Mouse (Mus musculus) kidney, adult 8-10 months (tissue): ENCODE results near the gene Magi2.
A peak's percentile ranks its signal among the peaks of the same experiment; 100 is the strongest.

ENCODE experiments used
- DNase-seq, 2 experiments: peaks; one replicate each; pipeline ENCODE4 v3.0.0; 2022

The Magi2 gene

GRCm38 (mm10) chr5:20087083-20087482 is 860.2 kb downstream of the Magi2 start:
- DNase-seq, result no peak

GRCm38 (mm10) chr5:20103869-20104268 is 877.0 kb downstream of the Magi2 start:
- no peak for DNase-seq

GRCm38 (mm10) chr5:20104496-20104895 is 877.7 kb downstream of the Magi2 start:
- DNase-seq, result no peak

GRCm38 (mm10) chr5:20109496-20109895 is 882.7 kb downstream of the Magi2 start:
- no peak for DNase-seq

DNA sequence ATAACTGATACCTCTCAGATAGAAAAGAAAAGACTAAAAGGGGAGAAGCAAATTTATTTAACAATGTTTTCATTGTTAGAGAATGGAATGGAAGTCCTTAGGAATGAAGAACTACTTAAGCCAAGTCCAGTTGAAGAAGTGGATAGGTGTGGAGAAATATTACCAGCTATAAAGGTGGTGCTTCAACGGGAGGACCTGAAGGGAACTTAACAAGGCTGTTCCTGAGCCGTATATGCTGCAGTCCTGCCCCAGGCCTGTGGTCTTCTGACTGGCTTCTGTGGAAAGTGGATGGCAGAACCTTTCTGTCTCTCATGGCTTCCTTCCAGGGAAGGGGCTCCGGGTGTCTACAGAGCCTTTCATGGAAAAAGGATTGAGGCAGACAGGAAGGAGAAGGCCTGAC is 890.3 kb downstream of the Magi2 start:
- no peak for DNase-seq

- DNase-seq, result no peak
Observed at GRCm38 (mm10) chr5:20140235-20140634, 913.4 kb downstream of the Magi2 start.

DNA sequence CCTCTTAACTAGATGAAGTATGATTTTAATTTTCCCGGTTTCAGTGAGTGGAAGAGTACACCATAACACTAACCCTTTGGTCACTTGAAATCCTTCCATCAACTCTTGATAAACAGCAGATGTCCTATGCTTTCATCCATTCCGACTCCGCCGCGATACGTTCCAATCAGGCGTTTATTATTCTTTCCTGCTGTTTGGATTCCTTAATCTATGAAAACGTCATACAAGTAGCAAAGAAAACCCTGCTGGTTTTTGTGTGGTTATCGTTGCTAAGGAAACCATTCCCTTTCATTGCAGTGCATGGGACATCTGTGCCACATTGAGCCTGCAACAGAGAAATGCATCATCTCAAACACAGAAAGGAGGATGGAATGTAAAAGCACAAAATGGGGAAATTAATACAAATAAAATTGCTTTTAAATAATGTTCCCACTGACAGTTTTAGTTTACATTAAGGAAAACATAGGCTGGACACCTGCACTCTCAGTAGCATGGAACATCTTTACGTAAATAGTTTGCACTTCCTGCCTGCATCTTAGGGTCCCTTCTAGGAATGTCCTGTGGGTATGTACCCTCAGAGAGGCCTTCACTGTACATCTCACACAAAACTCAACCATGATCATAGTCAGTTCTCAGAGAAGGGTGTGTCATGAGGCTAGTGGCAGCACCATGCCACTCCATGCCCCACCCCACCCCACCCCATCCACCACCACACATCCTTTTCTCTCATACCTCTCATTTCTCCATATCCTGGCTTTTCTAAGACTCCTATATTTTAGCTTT is 914.0 kb downstream of the Magi2 start:
- DNase-seq, result no peak

GRCm38 (mm10) chr5:20153359-20154125 is 926.7 kb downstream of the Magi2 start:
- no peak for DNase-seq

DNA sequence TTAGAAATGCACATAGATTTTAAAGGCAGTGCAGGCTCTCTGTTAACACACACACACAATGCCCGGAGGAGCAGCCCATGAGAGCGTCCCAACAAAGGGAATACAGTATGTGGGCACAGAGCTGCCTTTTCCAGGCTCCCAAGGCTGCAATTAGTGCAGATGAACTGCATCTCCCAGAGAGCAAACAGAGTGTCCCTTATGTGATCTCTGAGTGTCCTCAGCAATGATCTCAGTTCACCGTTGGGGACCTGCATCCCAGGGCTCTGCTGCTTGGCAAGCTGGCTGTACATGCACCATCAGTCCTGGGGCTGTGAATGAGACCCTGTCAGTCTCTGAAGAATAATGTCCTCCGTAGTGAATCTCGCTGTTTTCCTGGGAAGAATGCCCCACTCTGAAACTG is 969.9 kb downstream of the Magi2 start:
- no peak for DNase-seq

- DNase-seq, result no peak
Observed at GRCm38 (mm10) chr5:20197395-20197794, 970.6 kb downstream of the Magi2 start.

DNA sequence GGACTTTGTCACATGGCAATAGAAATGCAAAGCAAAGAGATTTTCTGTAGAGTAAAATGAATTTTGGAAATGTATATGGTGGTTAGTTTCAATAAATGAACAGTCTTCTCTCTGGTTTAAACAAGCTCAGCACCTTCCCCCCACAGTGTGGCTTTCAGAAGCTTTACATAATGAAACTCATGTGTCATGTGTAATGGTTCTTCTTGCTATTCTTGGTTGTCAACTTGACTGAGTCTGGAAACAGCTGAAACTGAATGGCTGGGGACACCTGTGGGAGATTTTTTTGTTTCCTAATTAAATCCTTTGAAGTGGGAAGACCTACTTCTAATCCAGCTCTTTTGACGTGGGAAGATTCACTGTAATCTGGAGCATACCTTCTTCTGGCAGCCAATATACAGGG is 974.5 kb downstream of the Magi2 start:
- DNase-seq, result no peak

DNA sequence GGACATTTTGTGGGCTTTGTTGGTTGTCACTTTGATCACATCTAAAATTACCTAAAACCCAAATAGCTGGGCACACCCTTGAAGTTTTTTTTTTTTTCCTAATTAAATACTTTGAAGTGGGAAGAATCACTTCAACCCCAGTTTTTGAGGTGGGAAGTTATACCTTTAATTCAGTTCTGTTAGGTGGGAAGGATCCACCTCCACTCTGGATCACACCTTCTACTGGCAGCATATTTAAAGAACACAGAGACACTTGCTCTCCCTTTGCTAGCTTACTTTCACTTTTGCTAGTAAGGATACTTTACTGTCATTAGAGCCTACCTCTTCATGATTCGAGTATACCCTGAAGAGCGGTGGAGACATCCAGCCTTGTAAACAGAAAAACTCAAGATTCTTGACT is 981.3 kb downstream of the Magi2 start:
- no peak for DNase-seq

- DNase-seq, result no peak
Observed at GRCm38 (mm10) chr5:20213299-20213698, 986.5 kb downstream of the Magi2 start.

DNA sequence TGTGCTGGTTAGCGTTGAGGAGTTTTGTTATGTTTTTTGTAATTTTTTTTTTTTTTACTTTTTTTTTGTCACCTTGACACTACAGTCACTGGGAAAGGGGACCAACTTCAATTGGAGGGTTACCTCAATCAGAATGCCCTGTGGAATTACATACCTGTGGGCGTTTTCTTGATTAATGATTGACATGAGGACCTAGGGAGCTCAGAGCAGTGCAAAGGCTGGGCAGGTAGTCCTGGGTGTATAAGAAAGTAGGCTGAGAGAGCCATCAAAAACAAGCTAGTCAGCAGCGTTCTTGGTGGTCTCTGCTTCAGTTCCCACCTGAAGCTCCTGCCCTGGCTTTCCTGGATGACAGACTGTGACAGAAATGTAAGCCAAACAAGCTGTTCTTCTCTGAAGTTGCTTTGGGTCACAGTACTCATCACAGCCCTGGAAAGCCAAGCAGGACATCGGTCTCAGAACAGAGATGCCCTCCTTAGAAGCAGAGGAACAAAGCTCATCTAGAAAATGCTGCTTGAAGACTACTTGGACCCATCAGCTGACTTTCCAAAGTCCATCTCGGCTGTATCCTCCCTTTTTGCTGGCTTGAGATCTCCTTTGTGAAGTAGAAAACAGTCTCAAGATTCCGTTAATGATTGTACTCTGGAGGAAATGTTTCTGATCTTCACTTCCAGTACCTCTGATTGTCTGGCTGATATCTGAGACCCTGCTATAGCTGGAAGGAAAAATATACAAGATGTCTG is 999.8 kb downstream of the Magi2 start:
- peak; percentile 58 to 81 for DNase-seq

- peak; percentile 9 for DNase-seq
Observed at GRCm38 (mm10) chr5:20227912-20228762, 1001.3 kb downstream of the Magi2 start.

GRCm38 (mm10) chr5:20231908-20232307 is 1005.1 kb downstream of the Magi2 start:
- no peak for DNase-seq

GRCm38 (mm10) chr5:20241523-20241922 is 1014.7 kb downstream of the Magi2 start:
- DNase-seq, result peak in 1 of 2 experiments; percentile 37

DNA sequence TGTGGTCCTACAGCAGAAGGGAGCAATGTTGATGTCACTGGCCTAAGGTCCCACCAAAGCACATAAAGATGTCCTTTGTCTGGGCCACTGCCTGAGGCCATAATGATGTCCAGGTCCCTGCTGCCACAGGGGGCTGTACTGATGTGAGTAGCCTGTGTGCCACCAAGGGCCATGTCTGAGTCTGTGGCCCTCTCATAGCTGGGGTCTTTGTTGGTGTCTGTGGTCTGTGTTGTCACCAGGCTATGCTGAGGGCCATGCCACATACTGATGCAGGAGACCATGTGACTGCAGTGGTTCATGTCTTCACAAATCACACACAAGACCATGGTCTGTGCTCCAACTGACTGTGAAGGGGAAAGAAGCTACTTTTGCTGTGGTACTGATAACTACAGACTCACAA is 1015.7 kb downstream of the Magi2 start:
- DNase-seq, result no peak

DNA sequence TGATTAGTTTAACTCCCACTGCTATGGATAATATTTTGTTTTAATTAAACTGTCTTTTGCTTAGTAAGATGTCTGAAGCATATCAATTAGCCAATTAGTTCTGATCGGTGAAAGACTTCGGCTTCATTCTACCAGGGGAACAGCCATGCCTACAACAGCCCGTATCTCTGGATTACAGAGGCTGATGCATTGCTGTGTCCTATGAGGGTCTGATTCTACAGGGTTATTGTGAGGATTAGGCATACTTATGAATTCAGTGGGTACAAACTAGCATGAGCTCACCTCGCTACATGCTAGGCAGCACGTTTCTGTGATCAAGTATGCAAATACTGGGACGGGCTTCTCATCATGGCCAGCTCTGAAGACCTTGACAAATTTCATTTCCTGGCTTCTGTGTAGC is 1022.5 kb downstream of the Magi2 start:
- no peak for DNase-seq

GRCm38 (mm10) chr5:20251541-20251940 is 1024.7 kb downstream of the Magi2 start:
- no peak for DNase-seq

DNA sequence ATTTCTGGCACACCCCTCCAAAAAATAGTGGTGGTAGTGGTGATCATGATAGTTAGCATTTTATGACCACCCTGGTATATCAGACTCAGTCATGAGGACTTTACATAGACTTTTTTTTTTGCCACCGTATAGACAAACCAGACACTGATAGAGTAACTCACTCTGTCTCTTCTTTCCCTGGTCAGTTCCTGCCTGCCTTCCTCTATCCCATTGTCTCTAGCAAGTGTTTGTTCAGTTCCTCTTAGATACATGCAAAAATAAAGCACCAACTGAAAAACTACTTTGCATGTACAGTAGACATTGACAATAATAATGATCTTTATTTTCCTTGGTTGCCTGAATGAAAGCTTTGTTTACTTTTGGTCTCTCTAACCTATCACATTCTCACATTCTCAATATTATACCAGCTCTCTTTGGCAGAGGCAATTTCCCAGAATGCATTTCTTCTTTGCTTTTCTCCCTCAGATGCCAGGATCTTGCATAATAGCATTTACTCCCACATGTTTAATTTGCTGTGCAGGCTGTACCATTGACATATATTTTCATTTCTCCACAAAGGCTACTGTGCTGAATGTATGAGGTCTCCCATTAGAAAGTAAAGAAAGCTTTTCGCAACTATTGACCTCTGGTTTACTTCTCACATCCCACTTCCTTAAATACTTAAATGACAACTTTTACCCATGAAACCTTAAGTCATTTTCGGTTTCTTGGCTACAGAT is 1029.5 kb downstream of the Magi2 start:
- no peak for DNase-seq

GRCm38 (mm10) chr5:20256933-20257332 is 1030.1 kb downstream of the Magi2 start:
- DNase-seq, result no peak
